Mouse (Mus musculus): ENCODE data around the gene Lrmda.

Gene Lrmda

DNA sequence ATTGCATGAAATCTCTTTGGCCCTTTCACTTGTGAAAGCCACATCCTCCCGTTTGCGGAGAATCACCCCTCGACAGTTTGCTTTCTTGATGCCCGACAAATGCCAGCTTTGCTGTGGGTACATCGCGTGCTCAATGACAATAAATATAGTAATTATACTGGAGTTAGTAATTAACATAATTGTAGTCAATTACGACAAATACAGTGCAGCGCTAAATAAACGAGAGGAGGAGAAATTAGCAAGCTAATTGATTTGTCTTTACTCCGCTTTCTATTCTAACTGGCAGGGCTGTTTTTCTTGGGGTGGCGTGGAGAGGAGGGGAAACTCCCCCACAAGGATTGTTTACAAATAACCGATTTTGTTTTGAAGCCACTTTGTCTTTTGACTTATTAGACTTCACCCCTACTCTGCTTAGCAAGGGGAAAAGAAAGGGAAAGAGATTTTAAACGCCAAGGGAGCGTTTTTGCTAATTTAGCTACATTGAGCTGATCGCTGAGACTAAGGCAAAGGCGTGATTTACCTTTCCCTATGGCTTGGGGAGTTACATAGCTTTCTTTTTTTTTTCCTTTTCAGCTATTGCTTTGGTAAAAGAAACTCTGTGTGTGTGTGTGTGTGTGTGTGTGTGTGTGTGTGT lies 18.1 kb downstream of the Lrmda start:
- in situ Hi-C loops (cut with MboI; ENCODE audit: low sequenced_read_pairs), result no loop called here

DNA sequence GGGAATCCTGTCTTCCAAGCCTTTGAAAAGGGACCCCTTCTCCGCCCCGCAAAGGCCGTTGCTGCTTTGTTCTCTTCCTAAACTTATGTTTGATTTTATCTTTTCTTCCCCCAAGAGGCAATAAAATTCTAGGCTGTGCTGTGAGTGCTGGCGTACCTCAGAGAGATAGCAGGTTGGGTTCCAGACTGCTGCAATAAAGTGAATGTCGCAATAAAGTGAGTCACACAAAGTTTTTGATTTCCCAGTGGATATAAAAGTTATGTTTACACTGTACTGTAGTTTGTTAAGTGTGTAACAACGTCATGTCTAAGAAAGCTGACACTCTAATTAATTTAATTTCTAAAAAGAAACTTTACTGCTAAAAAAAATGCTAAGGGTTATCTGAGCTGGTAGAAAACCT lies 22.6 kb downstream of the Lrmda start:
- in situ Hi-C loops (cut with MboI; ENCODE audit: low sequenced_read_pairs), result no loop called here

DNA sequence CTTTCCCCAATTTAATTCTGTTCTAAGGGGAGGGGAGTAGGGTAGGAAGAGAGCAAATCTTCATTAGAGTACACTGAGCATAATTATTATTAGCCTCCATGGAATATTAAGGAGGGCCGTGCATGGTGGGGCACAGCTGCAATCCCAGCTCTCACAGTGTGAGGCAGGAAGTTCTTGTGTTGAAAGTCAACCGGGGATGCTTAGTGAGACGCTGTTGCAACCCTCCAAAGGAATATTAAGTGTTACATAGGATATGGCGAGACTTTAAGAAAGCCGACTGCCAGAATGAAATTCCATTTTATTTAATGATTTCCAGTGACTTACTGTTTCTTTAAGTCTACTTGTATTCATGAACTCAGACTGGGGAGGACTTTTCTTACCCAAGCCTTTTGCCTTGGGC lies 23.9 kb downstream of the Lrmda start:
- in situ Hi-C loops (cut with MboI; ENCODE audit: low sequenced_read_pairs), result no loop called here

DNA sequence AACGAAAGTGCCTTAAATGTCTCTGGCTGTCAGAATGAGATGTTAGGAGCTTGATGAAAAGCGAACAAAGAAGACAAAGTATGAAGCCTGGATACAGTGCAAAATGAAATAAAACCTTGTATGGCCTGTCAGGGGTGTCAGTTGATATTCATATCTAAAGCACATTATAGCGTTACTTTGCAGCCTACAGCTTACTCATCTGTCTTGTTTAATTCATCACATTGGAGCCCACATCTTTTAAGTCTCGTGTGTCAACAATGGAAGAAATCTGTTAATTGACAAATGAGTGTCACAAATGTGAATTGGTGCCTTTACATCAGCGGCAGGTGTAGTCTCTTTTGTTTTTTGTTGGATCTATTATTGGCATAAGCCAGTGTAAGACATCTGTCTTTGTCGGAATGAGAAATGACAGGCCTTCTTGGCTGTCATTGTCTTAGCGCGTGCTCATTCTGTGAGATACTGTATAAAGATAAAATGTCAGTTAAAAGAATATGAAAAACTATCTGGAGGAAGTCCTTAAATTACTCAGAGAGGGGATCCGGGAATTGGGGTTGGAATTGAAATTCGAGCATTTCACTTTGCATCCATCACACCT lies 26.8 kb downstream of the Lrmda start:
- in situ Hi-C loops (cut with MboI; ENCODE audit: low sequenced_read_pairs), result no loop called here

DNA sequence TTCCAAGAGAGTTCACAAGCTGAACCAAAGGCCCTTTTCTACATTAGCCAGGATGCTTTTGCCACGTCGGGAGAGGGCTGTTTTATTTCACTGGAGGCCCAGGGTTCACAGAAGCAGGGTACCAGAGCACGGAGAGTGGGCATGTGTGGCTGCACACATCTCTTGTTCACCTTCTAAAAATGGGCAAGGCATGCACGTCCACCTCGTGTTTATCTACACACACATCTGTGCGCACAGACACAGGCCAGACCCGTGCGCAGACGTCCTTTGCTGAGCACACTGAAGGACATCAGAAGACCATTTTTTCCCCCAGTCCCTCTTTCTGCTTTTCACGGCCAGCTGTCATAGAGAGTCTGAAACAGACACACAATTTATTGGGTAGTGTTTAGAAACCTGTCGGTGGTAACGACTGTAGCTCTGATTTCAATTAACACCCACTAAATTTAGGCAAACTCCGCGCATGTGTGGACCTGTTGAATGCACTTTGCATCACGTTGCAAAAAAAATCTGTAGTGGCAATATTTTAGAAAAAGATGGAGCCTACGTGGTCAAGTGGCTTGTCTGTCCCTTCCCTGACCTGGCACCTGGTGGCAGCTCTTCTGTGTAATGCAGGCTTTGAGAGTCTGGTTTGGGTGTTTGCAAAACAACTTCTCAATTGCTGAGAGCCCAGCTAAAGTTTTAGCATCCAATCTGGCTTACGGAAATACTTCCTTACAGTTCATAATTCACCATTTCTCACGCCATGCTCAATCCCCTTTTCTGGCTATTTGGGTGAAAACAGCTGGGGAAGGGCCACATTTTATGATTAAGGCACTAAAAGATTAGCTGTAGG lies 28.8 kb downstream of the Lrmda start:
- in situ Hi-C loops (cut with MboI; ENCODE audit: low sequenced_read_pairs), result no loop called here

DNA sequence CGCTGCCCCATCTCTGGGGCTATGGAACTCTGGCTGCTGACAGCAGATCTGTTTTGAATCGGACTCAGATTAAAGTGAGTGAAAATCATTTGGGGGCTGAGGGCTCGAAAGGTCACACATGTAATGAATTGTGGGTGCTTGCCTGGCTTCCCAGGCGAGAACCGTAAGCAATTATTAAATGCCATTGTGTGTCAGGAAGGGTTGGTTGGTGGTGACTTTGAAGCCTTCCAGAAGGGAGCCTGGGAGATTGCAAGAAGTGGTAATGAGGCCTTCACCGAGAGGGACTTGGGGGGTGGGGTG lies 29.3 kb downstream of the Lrmda start:
- in situ Hi-C loops (cut with MboI; ENCODE audit: low sequenced_read_pairs), result no loop called here

DNA sequence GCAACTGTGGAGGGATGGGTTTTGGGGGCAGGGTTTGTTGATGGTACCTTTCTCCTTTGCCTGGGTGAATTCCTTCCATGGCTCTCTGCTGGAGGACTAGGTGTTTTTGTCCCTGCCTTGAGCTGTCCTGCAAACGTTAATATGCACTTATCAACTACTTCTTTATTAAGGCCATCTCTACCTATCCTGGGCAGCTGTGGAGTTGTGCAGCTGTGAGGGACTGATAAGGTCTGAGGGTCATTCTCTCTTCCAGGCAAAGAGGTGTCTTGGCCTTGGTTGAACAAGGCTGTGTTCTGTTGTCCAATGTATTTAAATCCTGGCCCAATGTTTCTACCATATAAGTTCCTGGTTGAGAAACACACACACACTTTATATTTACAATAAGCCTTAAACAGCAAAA lies 29.8 kb downstream of the Lrmda start:
- in situ Hi-C loops (cut with MboI; ENCODE audit: low sequenced_read_pairs), result no loop called here

DNA sequence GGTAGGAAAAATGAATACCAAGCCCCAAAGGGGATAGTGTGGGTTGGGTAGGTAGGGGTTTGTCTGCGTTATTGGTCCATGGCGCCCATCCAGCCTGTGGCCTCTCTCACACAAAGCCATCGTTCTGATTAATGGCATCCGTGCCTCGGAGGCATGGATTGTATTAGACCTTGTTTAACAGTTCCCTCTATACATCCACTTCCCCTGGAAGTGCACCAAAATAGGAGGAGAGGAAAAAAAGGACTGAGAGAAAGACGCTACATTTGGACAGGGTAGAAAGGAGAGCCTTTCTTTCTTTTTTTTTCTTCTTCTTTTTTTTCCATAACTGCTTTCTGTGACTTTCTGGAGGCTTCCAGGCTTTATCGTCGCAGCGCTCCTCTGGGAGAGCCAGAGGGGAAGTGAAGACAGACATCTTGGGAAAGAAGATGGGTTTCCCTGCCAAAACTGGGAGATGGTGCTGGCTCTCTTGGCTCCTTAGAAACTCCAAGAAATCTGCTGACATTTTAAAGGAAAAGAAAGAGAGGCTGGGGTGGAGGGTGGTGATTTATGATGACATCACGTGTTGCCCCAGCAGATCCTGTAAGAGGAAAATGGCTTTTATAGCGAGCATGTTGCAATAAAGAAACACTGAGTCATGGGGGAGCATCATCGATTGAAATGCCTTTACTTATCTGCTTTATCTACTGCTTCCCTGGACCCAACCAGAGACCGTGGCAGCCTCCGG lies 32.6 kb downstream of the Lrmda start:
- in situ Hi-C loops (cut with MboI; ENCODE audit: low sequenced_read_pairs), result no loop called here

DNA sequence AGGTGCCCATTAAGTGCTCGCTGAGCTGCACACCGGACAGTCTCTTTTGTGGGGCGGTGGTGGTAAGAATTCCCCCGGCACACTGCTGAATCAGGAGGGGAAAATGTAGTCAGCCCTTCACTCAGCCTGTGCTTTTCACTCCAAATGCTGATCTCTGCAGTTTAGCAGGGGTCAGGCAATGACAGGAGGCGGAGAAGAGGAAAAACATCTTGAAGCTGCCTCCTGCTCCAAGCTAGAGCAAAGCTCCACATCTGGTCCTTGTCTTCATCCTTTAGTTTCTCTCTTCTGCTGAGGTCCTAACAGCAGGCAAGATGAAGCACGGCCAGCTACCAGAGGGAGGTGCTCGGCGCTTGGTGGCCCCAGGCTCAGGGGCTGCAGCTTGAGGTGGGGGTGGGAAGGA lies 36.1 kb downstream of the Lrmda start:
- in situ Hi-C loops (cut with MboI; ENCODE audit: low sequenced_read_pairs), result no loop called here

DNA sequence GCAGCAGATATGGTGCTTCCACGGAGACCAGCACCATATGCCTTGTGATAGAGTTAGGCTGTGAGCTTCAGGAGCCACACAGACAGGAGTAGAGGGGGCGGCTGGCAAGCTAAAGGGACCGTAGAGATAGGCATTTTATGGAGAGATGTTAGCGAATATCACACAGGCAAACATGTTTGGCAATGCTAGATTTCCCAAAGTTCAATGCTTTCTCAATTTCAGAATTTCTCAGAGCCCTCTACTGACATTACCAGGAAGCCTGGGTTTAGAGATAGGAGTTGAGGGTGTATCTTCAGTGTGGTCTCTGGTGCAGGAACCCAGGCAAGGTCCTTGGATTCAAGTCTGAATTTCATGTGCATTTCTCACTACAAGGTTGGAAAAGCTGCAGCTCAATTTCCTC lies 36.7 kb downstream of the Lrmda start:
- in situ Hi-C loops (cut with MboI; ENCODE audit: low sequenced_read_pairs), result no loop called here

DNA sequence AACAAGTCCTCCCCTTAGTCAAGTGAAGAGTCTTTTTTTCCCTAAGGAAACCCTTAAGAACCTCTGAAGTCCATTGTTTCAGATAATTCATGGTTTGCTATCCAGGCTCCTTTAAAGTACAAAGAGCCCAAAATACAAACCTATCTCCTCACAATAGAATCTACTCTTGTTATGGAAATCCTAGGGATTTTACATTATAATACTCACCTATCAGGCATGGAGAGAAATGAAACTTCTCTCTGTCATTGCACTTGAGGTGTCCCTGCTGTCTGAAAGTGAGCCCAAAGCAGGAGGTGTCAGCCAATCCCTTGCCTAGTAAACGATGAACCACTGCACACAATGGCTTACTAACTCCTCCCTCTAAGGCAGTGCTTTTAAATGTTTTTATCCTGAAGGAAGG lies 39.2 kb downstream of the Lrmda start:
- in situ Hi-C loops (cut with MboI; ENCODE audit: low sequenced_read_pairs), result no loop called here

DNA sequence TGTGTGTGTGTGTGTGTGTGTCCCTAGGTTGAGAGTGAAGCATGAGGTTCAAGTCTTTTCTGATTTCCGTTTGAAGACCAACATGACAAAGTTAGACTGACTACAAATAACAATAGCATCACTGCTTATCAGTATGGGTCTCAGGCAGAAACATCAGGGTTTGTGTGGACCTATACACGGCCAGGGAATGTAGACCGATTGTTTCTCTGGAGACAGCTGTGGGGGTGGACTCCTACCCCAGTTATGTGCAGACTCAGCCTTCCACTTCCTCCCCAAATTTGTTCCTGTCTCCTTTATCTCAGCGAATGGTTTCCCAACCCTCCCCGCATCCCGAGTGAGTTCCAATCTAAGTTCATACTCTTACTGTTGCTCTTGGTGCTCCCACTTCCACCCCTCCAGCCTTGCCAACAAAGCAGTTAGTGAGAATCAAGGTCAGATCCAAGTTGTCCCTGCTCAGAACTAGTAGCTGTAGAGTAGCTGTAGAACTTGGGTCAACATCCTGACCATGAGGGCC lies 39.9 kb downstream of the Lrmda start:
- in situ Hi-C loops (cut with MboI; ENCODE audit: low sequenced_read_pairs), result no loop called here

DNA sequence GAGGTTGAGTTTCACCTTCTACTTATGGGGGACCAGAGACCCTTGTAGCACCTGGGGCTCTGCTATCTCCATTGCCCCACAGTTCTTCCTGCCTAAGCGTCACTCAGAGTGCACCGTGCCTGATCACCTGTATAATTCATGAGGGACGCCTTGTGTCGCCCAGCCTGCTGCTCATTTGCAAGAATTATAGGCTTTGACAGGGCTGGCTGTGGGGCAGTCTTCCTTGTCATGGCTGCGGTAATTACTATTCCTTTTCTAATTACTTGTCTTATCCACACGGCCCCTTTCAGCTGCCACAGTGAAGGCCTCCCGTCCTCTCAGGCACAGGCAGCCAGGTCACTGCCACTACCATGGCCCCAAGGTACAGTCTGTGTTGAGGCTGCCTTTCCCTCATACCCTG lies 41.3 kb downstream of the Lrmda start:
- in situ Hi-C loops (cut with MboI; ENCODE audit: low sequenced_read_pairs), result no loop called here

DNA sequence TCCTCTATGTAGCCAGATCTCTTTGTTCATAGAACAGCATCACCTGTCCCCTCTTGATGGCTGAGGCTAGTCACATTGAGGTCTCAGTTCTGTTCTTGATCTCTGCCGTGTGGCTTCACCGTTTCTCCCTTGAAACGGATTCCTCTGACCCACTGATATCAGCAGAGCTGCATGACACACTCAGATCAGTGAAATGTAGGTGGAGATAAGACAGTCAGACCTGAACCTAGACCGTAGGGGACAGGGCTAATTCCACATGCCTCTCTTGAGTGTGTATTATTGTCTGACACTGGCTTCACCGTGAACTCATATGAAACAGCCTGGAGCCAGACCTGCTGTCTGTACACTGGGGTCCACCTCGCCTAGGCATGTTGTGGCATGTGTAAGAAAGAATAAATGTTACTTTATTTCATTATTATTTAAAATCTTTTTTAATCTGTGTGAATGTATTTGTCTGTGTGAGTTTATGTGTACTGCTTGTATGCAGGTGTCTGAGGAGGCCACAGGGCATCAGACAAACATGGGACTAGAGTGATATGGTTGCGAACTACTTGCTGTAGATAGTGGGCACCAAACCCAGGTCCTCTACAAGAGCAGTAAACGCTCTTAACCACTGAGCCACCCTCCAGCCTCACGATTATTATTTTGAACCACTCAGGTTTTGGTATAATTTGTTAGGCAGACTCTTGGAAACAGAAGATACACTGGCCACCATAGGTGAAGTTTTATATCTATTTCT lies 42.8 kb downstream of the Lrmda start:
- in situ Hi-C loops (cut with MboI; ENCODE audit: low sequenced_read_pairs), result no loop called here

DNA sequence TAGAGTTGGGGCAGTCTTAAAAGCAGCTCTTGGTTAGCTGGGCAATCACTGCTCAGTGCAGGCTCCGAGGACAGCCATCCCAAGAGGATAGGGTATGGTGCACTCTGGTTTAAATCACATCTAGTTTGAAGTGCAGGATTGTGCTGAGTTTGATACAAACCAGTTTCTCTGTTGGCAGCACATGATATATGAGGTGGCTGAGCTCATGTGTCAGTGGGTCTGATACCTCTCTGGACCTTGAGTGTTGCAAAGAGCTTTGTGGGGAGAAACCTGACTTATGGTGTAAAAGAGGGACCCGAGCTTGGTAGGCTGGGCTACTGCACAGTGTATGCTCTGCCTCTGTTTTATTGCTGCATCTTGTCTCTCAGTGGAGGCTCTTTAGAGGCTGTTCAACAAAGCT lies 49.7 kb downstream of the Lrmda start:
- in situ Hi-C loops (cut with MboI; ENCODE audit: low sequenced_read_pairs), result no loop called here

DNA sequence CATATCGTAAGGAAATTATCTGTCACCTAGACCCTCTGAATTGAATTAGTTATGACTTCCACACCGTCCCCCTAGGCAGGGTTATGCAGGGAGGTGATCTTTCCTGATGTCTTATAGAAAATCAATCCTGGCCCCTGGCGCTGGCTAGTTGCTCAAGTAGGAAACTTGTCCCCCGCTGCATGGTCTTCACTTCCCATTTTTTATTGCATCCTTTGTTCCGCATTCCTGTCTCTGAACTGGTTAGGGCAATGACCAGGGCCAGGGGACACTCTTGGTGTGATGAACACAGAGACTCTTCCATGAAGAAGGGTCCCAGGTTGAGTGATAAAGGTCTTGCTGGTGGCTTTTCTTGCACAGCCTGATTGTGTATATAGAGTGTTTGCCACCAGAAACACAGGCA lies 53.9 kb downstream of the Lrmda start:
- in situ Hi-C loops (cut with MboI; ENCODE audit: low sequenced_read_pairs), result no loop called here

DNA sequence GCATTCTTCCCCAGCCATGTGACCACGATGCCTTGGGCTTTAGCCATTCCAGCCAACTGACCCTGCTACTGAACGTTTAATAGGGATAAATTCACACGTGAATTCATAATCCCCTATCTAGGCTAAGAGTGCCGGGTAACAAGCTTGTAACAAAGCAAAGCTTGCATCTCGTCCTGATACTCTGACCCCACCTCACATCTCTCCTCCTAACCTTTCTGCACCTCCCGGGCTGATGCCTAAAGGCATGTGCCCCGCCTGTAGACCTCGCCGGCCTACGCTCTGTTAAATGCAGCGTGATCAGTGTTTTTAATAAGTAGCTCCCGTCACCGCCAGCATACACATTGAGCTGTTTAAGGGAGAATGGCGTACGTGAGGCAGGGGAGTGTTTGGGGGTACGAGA lies 54.7 kb downstream of the Lrmda start:
- in situ Hi-C loops (cut with MboI; ENCODE audit: low sequenced_read_pairs), result no loop called here

DNA sequence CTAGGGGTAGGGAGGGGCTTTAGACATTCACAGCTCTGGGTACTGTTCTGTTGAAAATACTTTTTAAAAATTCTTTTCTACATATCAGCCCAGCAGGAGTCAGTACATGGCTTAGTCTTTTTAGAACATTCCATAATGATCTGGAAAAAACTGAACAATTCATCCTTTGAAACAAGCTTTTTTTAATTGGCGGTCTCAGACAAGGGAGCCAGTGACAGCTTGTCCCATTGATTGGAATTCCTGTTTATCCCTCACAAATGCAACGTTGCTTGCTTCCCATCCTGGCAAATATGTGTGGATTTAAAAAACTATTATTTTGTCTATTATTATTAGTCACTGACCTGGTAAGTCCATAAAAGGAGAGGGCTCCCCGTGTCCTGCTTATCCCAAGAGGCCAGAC lies 64.4 kb downstream of the Lrmda start:
- in situ Hi-C loops (cut with MboI; ENCODE audit: low sequenced_read_pairs), result no loop called here

DNA sequence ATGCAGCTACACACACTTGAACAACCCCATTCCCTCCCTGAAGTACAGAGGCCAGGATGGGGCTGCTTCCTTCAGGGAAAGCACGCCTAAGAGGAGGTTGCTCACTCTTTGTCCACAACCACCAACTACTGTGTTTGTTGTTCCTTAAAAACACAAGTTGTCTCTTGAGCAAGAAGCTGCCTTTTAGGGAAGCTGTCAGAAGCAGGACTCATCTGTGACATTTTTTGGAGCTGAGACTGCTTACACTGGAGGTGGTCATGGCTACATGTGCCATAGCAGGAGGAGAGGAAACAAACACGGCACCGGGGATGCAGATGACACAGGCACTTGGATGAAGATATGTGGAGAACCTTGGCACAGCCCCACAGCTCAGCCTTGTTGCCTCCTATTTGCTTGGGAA lies 65.9 kb downstream of the Lrmda start:
- in situ Hi-C loops (cut with MboI; ENCODE audit: low sequenced_read_pairs), result no loop called here

DNA sequence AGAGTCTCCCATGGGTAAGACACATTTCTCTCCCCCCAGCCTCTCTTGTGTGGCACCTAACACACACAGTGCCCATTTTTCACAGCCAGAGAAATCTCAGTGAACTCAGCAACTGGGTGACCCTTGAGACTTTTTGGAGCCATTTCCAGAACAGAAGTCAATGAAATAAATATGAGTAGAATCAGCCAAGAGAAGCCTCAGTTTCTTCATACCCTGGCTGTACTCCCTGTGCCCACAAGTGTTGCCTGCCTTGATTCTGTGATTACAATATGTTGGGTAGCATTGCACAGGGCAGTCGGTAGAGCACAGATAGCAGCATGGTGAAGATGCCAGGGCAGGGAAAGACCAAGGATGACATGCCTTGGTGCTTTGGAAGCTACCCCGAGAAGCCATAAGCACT lies 69.1 kb downstream of the Lrmda start:
- in situ Hi-C loops (cut with MboI; ENCODE audit: low sequenced_read_pairs), result no loop called here

DNA sequence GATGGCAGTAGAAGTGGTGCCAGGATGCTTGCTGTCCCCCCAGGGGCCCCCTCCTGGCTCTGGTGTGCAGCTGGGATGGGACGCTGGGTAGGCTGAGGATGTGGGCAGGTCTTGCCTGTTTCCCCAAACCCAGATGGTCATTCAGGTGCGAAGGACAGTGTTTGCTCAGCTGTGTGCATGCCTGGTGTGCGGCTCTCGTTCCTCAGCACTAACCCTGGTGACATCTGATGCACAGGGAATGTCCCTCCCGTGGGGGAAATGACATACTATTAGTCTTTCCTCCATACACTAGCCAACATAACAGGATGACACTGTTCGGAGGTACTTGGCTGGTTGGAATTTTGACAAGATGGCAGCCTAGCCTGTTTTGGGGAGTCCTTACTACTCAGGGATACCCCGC lies 69.8 kb downstream of the Lrmda start:
- in situ Hi-C loops (cut with MboI; ENCODE audit: low sequenced_read_pairs), result no loop called here
